Mouse (Mus musculus): ENCODE data around the gene Myo16. TPM values are rescaled to one million over a fixed set of nuclear protein-coding genes. Genes with fewer than 3 reads are reported as not detected.

The Myo16 gene
- polyA plus RNA-seq, 2 experiments, result 0.55 to 0.98 TPM

- Histone ChIP-seq H3K4me3 (replicated peaks; ENCODE audit: low read length) (no peak overlapping the region), H3K36me3 (ENCODE audit: control insufficient read depth, insufficient read depth, low read length) (no peaks in the 10 kb centered on the region), H3K9ac (ENCODE audit: low read depth, low read length, severe bottlenecking) (no peak overlapping the region), H3K27ac (replicated peaks; ENCODE audit: low read depth, low read length) (no peak overlapping the region), H3K9me3 (ENCODE audit: control insufficient read depth, low read length) (no peaks in the 10 kb centered on the region), H3K4me1 (ENCODE audit: control insufficient read depth, insufficient read depth, low read length) (peaks cover 4% of the 10 kb centered on the region; the same call in 1 of the 2 replicates), H3K4me2 (replicated peaks; ENCODE audit: low read depth, low read length, severe bottlenecking) (no peak overlapping the region), H3K27me3 (ENCODE audit: control insufficient read depth, insufficient read depth, low read length) (no peaks in the 10 kb centered on the region)
- WGBS, result 75% methylated on average over 7 of the region's 7 CpGs
- ATAC-seq (ENCODE audit: low FRiP score, low read depth) (no peak), DNase-seq (ENCODE audit: low spot score) (no peak)
- no peak for TF ChIP-seq POLR2A (IDR thresholded peaks at IDR 0.05; ENCODE audit: borderline replicate concordance, extremely low read depth, insufficient read depth, insufficient read length)
These were observed 487.1 kb downstream of the Myo16 start for GRCm38 (mm10) chr8:10640859-10641258.

DNA sequence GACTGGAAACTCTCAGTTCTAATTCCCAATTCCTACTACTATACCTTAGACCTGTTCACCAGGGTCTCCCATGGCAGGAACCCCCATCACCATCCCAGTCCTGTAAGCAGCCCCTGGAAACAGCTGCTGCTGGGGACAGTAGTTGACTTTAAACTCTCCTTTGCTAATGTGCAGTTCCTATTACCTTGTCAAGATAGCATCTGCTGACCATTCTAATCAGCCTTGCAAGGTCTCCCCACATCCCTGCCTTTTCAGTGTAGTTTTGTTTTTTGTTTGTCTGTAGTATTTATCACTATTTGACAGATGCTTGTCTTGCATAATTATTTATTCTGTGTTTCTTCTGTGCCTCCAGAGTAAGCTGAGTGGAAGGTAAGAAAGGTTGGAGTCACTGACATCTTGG, 487.6 kb downstream of the Myo16 start:
- Histone ChIP-seq H3K27ac (replicated peaks; ENCODE audit: low read depth, low read length) (no peak overlapping the region), H3K9me3 (ENCODE audit: control insufficient read depth, low read length) (no peaks in the 10 kb centered on the region), H3K36me3 (ENCODE audit: control insufficient read depth, insufficient read depth, low read length) (no peaks in the 10 kb centered on the region), H3K4me1 (ENCODE audit: control insufficient read depth, insufficient read depth, low read length) (no peaks in the 10 kb centered on the region), H3K27me3 (ENCODE audit: control insufficient read depth, insufficient read depth, low read length) (no peaks in the 10 kb centered on the region), H3K4me3 (replicated peaks; ENCODE audit: low read length) (no peak overlapping the region), H3K9ac (ENCODE audit: low read depth, low read length, severe bottlenecking) (no peak overlapping the region), H3K4me2 (replicated peaks; ENCODE audit: low read depth, low read length, severe bottlenecking) (no peak overlapping the region)
- TF ChIP-seq POLR2A (IDR thresholded peaks at IDR 0.05; ENCODE audit: borderline replicate concordance, extremely low read depth, insufficient read depth, insufficient read length), result no peak
- ATAC-seq (ENCODE audit: low FRiP score, low read depth), result no peak
- no peak for DNase-seq (ENCODE audit: low spot score)

- H3K27ac ChIP-seq (replicated peaks; ENCODE audit: low read depth, low read length), result no peak overlapping the region
- no peak overlapping the region for H3K9ac ChIP-seq (ENCODE audit: low read depth, low read length, severe bottlenecking)
- no peaks in the 10 kb centered on the region for H3K36me3 ChIP-seq (ENCODE audit: control insufficient read depth, insufficient read depth, low read length)
- no peak overlapping the region for H3K4me3 ChIP-seq (replicated peaks; ENCODE audit: low read length)
- 74% methylated on average over 4 of the region's 4 CpGs for WGBS
- no peaks in the 10 kb centered on the region for H3K4me1 ChIP-seq (ENCODE audit: control insufficient read depth, insufficient read depth, low read length)
- H3K27me3 ChIP-seq (ENCODE audit: control insufficient read depth, insufficient read depth, low read length), result no peaks in the 10 kb centered on the region
- no peak overlapping the region for H3K4me2 ChIP-seq (replicated peaks; ENCODE audit: low read depth, low read length, severe bottlenecking)
- DNase-seq (ENCODE audit: low spot score), result no peak
- no peaks in the 10 kb centered on the region for H3K9me3 ChIP-seq (ENCODE audit: control insufficient read depth, low read length)
- no peak for ATAC-seq (ENCODE audit: low FRiP score, low read depth)
- no peak for TF ChIP-seq POLR2A (IDR thresholded peaks at IDR 0.05; ENCODE audit: borderline replicate concordance, extremely low read depth, insufficient read depth, insufficient read length)
These were observed 489.5 kb downstream of the Myo16 start for GRCm38 (mm10) chr8:10643244-10643643.

DNA sequence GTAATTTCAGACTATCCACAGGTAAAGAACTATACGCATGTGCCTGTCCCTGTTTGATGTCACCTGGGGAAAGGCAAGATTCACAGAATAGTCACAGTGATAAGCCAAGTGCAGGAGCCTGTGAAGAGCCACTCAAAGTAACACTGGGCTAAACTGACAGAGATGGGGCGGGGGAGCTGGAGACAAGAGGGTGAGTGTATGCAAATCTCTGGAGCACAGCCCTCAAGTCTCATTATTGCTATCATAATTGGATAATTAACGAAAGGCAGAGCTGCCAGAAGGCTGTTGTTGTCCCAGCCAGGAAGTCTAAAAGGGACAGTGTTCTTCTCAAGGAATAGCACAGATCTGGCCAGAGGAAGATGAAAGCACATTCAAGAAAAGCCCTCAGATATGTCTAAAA, 490.8 kb downstream of the Myo16 start:
- Histone ChIP-seq H3K36me3 (ENCODE audit: control insufficient read depth, insufficient read depth, low read length) (no peaks in the 10 kb centered on the region), H3K9me3 (ENCODE audit: control insufficient read depth, low read length) (no peaks in the 10 kb centered on the region), H3K27ac (replicated peaks; ENCODE audit: low read depth, low read length) (no peak overlapping the region), H3K4me1 (ENCODE audit: control insufficient read depth, insufficient read depth, low read length) (no peaks in the 10 kb centered on the region), H3K27me3 (ENCODE audit: control insufficient read depth, insufficient read depth, low read length) (no peaks in the 10 kb centered on the region), H3K4me2 (replicated peaks; ENCODE audit: low read depth, low read length, severe bottlenecking) (no peak overlapping the region), H3K4me3 (replicated peaks; ENCODE audit: low read length) (no peak overlapping the region), H3K9ac (ENCODE audit: low read depth, low read length, severe bottlenecking) (no peak overlapping the region)
- no peak for TF ChIP-seq POLR2A (IDR thresholded peaks at IDR 0.05; ENCODE audit: borderline replicate concordance, extremely low read depth, insufficient read depth, insufficient read length)
- no peak for DNase-seq (ENCODE audit: low spot score)
- no peak for ATAC-seq (ENCODE audit: low FRiP score, low read depth)
- 74% methylated on average over 3 of the region's 3 CpGs for WGBS

GRCm38 (mm10) chr8:10645740-10646139, 492.0 kb downstream of the Myo16 start:
- H3K27me3 ChIP-seq (ENCODE audit: control insufficient read depth, insufficient read depth, low read length), result no peaks in the 10 kb centered on the region
- WGBS, result 87% methylated on average over 5 of the region's 5 CpGs
- no peak overlapping the region for H3K27ac ChIP-seq (replicated peaks; ENCODE audit: low read depth, low read length)
- ATAC-seq (ENCODE audit: low FRiP score, low read depth), result no peak
- DNase-seq (ENCODE audit: low spot score), result no peak
- H3K9me3 ChIP-seq (ENCODE audit: control insufficient read depth, low read length), result no peaks in the 10 kb centered on the region
- H3K4me2 ChIP-seq (replicated peaks; ENCODE audit: low read depth, low read length, severe bottlenecking), result no peak overlapping the region
- H3K9ac ChIP-seq (ENCODE audit: low read depth, low read length, severe bottlenecking), result no peak overlapping the region
- no peak for TF ChIP-seq POLR2A (IDR thresholded peaks at IDR 0.05; ENCODE audit: borderline replicate concordance, extremely low read depth, insufficient read depth, insufficient read length)
- no peak overlapping the region for H3K4me3 ChIP-seq (replicated peaks; ENCODE audit: low read length)
- no peaks in the 10 kb centered on the region for H3K4me1 ChIP-seq (ENCODE audit: control insufficient read depth, insufficient read depth, low read length)
- H3K36me3 ChIP-seq (ENCODE audit: control insufficient read depth, insufficient read depth, low read length), result no peaks in the 10 kb centered on the region

DNA sequence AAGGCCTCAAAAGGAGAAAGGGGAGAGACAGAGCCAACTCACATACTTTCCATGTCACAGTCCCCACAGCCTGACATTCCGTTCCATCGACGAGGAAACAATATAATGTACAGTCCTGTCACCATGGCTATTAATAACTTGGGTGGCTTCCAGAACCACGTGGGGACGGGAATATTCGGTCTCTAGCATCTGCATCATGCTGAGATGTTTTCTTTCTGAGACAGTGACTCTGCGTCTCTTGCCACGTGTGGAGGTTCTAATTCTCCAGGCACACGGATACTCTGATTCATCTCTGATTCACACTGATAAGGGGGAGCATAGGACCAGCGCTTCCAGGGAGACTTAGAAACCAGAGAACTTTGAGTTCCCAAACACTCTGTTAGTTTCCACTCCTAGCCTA, 492.8 kb downstream of the Myo16 start:
- no peak for TF ChIP-seq POLR2A (IDR thresholded peaks at IDR 0.05; ENCODE audit: borderline replicate concordance, extremely low read depth, insufficient read depth, insufficient read length)
- ATAC-seq (ENCODE audit: low FRiP score, low read depth), result no peak
- DNase-seq (ENCODE audit: low spot score), result no peak
- Histone ChIP-seq H3K9ac (ENCODE audit: low read depth, low read length, severe bottlenecking) (no peak overlapping the region), H3K4me2 (replicated peaks; ENCODE audit: low read depth, low read length, severe bottlenecking) (no peak overlapping the region), H3K27me3 (ENCODE audit: control insufficient read depth, insufficient read depth, low read length) (no peaks in the 10 kb centered on the region), H3K36me3 (ENCODE audit: control insufficient read depth, insufficient read depth, low read length) (no peaks in the 10 kb centered on the region), H3K27ac (replicated peaks; ENCODE audit: low read depth, low read length) (no peak overlapping the region), H3K4me1 (ENCODE audit: control insufficient read depth, insufficient read depth, low read length) (no peaks in the 10 kb centered on the region), H3K9me3 (ENCODE audit: control insufficient read depth, low read length) (no peaks in the 10 kb centered on the region), H3K4me3 (replicated peaks; ENCODE audit: low read length) (no peak overlapping the region)
- 59% methylated on average over 10 of the region's 10 CpGs for WGBS
